In the genomic region with DNA sequence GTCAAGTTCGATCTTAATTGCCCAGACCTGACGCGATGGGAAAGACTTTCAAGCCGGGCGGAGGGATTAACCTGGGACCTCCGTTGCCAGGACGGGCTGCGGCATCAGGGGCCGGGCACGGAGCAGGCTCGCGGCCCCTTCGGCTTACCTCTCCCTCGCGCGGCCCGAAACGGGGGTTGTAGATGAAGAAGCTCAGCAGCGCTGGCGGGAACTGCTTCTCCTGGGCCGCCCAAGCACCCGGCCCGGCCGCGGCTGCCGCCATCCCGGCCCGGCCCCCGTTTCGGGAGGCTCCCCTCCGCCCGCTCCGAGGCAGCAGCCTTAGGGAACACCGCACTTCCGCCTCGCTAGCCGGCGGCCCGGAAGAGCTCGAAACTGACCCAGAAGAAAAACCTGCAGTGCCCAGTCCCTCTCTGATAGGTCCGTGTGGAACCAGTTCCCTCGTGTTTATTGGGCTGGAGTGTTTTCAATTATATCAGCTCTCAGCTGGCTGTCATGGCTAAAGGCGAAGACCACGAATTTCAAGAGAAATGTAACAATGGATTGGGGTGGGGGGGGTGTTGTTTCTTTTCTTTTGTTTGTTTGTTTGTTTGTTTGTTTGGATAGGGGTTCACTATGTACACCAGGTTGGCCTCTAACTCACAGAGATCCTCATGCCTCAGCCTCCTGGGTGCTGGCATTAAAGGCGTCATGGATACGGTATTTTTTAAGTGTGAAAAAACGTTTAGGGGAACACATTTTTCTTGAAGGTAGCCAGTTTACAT, we compare ENCODE assay signal across 8 mouse cellular contexts. TPM values are rescaled to one million over a fixed set of nuclear protein-coding genes. Genes with fewer than 3 reads are reported as not detected.
DNase-seq lines count a peak whose midpoint lies in the region; ATAC-seq and TF ChIP-seq lines count a peak whose summit lies in the region.

A gene (minus strand): TSS at position 327 of the 761 bp plus-strand sequence.

- peaks cover 8% of the 10 kb centered on the region for H3K4me1 ChIP-seq in E14TG2a.4 (replicated peaks; ENCODE audit: low read depth, low read length)
- H3K4me1 ChIP-seq in forebrain, embryonic 12.5 days, result no peaks in the 10 kb centered on the region; the same call in 1 of the 2 replicates
- H3K4me1 ChIP-seq in heart, postnatal 0 days (ENCODE audit: control insufficient read depth, insufficient read depth), result no peaks in the 10 kb centered on the region
- H3K4me1 ChIP-seq in liver, embryonic 16.5 days (ENCODE audit: control insufficient read depth, low read depth, low read length), result peaks cover 11% of the 10 kb centered on the region
- H3K4me1 ChIP-seq in neural tube, embryonic 13.5 days (replicated peaks), result peaks cover 18% of the 10 kb centered on the region
- peaks cover 3% of the 10 kb centered on the region; the same call in 1 of the 2 replicates for H3K4me1 ChIP-seq in testis, adult 2 months (ENCODE audit: control insufficient read depth, insufficient read depth, low read length)

- H3K27me3 ChIP-seq in E14TG2a.4 (ENCODE audit: insufficient read depth, low read length), result no peaks in the 10 kb centered on the region
- no peaks in the 10 kb centered on the region for H3K27me3 ChIP-seq in forebrain, embryonic 12.5 days
- no peaks in the 10 kb centered on the region for H3K27me3 ChIP-seq in heart, postnatal 0 days (ENCODE audit: control insufficient read depth, insufficient read depth, low read length)
- H3K27me3 ChIP-seq in liver, embryonic 16.5 days (ENCODE audit: control insufficient read depth, insufficient read depth, low read depth, low read length), result no peaks in the 10 kb centered on the region
- H3K27me3 ChIP-seq in neural tube, embryonic 13.5 days, result no peaks in the 10 kb centered on the region
- no peaks in the 10 kb centered on the region for H3K27me3 ChIP-seq in testis, adult 2 months (ENCODE audit: control insufficient read depth, insufficient read depth, low read length)

- H3K27ac ChIP-seq in forebrain, embryonic 12.5 days, result peak within 1 kb of the TSS; percentile 79
- H3K27ac ChIP-seq in heart, postnatal 0 days (ENCODE audit: low read depth), result peak within 1 kb of the TSS; percentile 81
- H3K27ac ChIP-seq in liver, embryonic 16.5 days (ENCODE audit: low read length), result peak within 1 kb of the TSS; percentile 84
- H3K27ac ChIP-seq in neural tube, embryonic 13.5 days (replicated peaks), result peak within 1 kb of the TSS; percentile 88
- H3K27ac ChIP-seq in testis, adult 2 months (ENCODE audit: control insufficient read depth, insufficient read depth, low read depth, low read length), result peak within 1 kb of the TSS; percentile 58

- H3K9ac ChIP-seq in forebrain, embryonic 12.5 days, result peak within 1 kb of the TSS; percentile 85
- peak within 1 kb of the TSS; percentile 82 for H3K9ac ChIP-seq in heart, postnatal 0 days (replicated peaks; ENCODE audit: low read depth, low read length)
- H3K9ac ChIP-seq in liver, embryonic 16.5 days (ENCODE audit: low read depth, low read length), result peak within 1 kb of the TSS; percentile 81
- peak within 1 kb of the TSS; percentile 85 for H3K9ac ChIP-seq in neural tube, embryonic 13.5 days

- peak within 1 kb of the TSS; percentile 58 for H3K4me2 ChIP-seq in forebrain, embryonic 12.5 days
- H3K4me2 ChIP-seq in heart, postnatal 0 days (ENCODE audit: low read depth, low read length), result peak within 1 kb of the TSS; percentile 61
- peak within 1 kb of the TSS; percentile 68 for H3K4me2 ChIP-seq in liver, embryonic 16.5 days (ENCODE audit: low read depth, low read length)
- H3K4me2 ChIP-seq in neural tube, embryonic 13.5 days, result peak within 1 kb of the TSS; percentile 60

- no peak for TF ChIP-seq EP300 in heart, postnatal 0 days (IDR thresholded peaks at IDR 0.05; ENCODE audit: low read depth)

- peaks cover 29% of the 10 kb centered on the region for H3K36me3 ChIP-seq in E14TG2a.4 (ENCODE audit: insufficient read depth, low read length)
- H3K36me3 ChIP-seq in forebrain, embryonic 12.5 days (replicated peaks), result peaks cover 22% of the 10 kb centered on the region
- peaks cover 28% of the 10 kb centered on the region for H3K36me3 ChIP-seq in heart, postnatal 0 days (replicated peaks; ENCODE audit: control insufficient read depth, insufficient read depth, low read length)
- H3K36me3 ChIP-seq in liver, embryonic 16.5 days (ENCODE audit: control insufficient read depth, insufficient read depth), result peaks cover 24% of the 10 kb centered on the region
- peaks cover 28% of the 10 kb centered on the region for H3K36me3 ChIP-seq in neural tube, embryonic 13.5 days
- peaks cover 2% of the 10 kb centered on the region; the same call in 1 of the 2 replicates for H3K36me3 ChIP-seq in testis, adult 2 months (ENCODE audit: control insufficient read depth, insufficient read depth, low read length)

- TF ChIP-seq POLR2A in testis, adult 2 months (IDR thresholded peaks at IDR 0.05; ENCODE audit: control insufficient read depth, low read depth, low read length), result peak; percentile 68

- H3K4me3 ChIP-seq in E14TG2a.4 (replicated peaks; ENCODE audit: low read length), result peak within 1 kb of the TSS; percentile 96
- peak within 1 kb of the TSS; percentile 89 for H3K4me3 ChIP-seq in forebrain, embryonic 12.5 days (replicated peaks)
- peak within 1 kb of the TSS; percentile 86 for H3K4me3 ChIP-seq in heart, postnatal 0 days (ENCODE audit: low read depth, low read length)
- H3K4me3 ChIP-seq in liver, embryonic 16.5 days (ENCODE audit: low read depth, low read length), result peak within 1 kb of the TSS; percentile 77
- peak within 1 kb of the TSS; percentile 94 for H3K4me3 ChIP-seq in neural tube, embryonic 13.5 days
- peak within 1 kb of the TSS; percentile 87 for H3K4me3 ChIP-seq in testis, adult 2 months (ENCODE audit: control insufficient read depth, low read depth, low read length)

- DNase-seq in c-Kit-positive CD71-positive TER-119-positive erythroid progenitor cells, embryonic 14.5 days (ENCODE audit: low spot score), result peak; percentile 82
- peak; percentile 94 for DNase-seq in heart, postnatal 0 days (ENCODE audit: low spot score)
- peak; percentile 78 to 88 for DNase-seq in kidney, postnatal 4 days

- TF ChIP-seq CTCF in E14TG2a.4 (conservative IDR thresholded peaks at IDR 0.05; ENCODE audit: low read length), result no peak
- TF ChIP-seq CTCF in heart, postnatal 0 days (IDR thresholded peaks at IDR 0.05; ENCODE audit: low read depth), result no peak
- no peak for TF ChIP-seq CTCF in testis, adult 2 months (IDR thresholded peaks at IDR 0.05; ENCODE audit: control insufficient read depth, insufficient read depth, insufficient replicate concordance, low read depth, low read length)

- peak; percentile 98 for ATAC-seq in forebrain, embryonic 12.5 days (ENCODE audit: low FRiP score)
- peak; percentile 100 for ATAC-seq in heart, postnatal 0 days (ENCODE audit: insufficient read depth, low read depth)
- peak; percentile 99 for ATAC-seq in liver, embryonic 16.5 days (ENCODE audit: low read depth)
- peak; percentile 99 for ATAC-seq in neural tube, embryonic 13.5 days (ENCODE audit: low read depth)

- 3% methylated on average over 47 of the region's 47 CpGs for whole genome bisulfite sequencing in forebrain, embryonic 12.5 days
- WGBS in heart, postnatal 0 days, result 3% methylated on average over 47 of the region's 47 CpGs
- WGBS in liver, embryonic 16.5 days (ENCODE audit: insufficient replicate concordance), result 2% methylated on average over 47 of the region's 47 CpGs
- whole genome bisulfite sequencing in neural tube, embryonic 13.5 days, result 2% methylated on average over 47 of the region's 47 CpGs

- H3K9me3 ChIP-seq in E14TG2a.4 (ENCODE audit: low read length), result no peaks in the 10 kb centered on the region
- no peaks in the 10 kb centered on the region for H3K9me3 ChIP-seq in forebrain, embryonic 12.5 days
- H3K9me3 ChIP-seq in heart, postnatal 0 days (replicated peaks; ENCODE audit: control insufficient read depth, low read length), result no peaks in the 10 kb centered on the region
- no peaks in the 10 kb centered on the region for H3K9me3 ChIP-seq in liver, embryonic 16.5 days (replicated peaks; ENCODE audit: control insufficient read depth, low read length)
- H3K9me3 ChIP-seq in neural tube, embryonic 13.5 days, result peaks cover 3% of the 10 kb centered on the region; the same call in 1 of the 2 replicates

RNA-seq across cellular contexts. Expression of the gene that starts here (rescaled TPM):
- 110 and 113 TPM in 2 replicates for polyA plus RNA-seq in forebrain, embryonic 12.5 days (2016; fragmentation: Nextera tagmentation; extraction: Ambion mirVana)
- total RNA-seq in heart, postnatal 0 days (2014; rRNA removed; ENCODE audit: low replicate concordance), result 33.7 and 34.0 TPM in 2 replicates
- 43.3 and 44.2 TPM in 2 replicates for polyA plus RNA-seq in heart, postnatal 0 days (2015; fragmentation: Nextera tagmentation; extraction: Ambion mirVana)
- polyA plus RNA-seq in liver, embryonic 16.5 days (2015; fragmentation: Nextera tagmentation; extraction: Ambion mirVana), result 33.4 and 34.1 TPM in 2 replicates
- polyA plus RNA-seq in neural tube, embryonic 13.5 days (2015; fragmentation: Nextera tagmentation; extraction: Ambion mirVana), result 88.9 and 89.9 TPM in 2 replicates
- polyA plus RNA-seq in testis, adult 2 months (2012; rRNA removed), result 25.7 and 31.1 TPM in 2 replicates

Comparison
In these comparisons a context has a peak if more than half of its experiments do, and no peak if none do; other contexts are left out.
1. Peak in every context shown above with its lines: DNase-seq, ATAC-seq, H3K4me3 ChIP-seq and H3K27ac ChIP-seq.